Mouse (Mus musculus) heart, adult 18-20 months (tissue): Measurements from ENCODE around the gene Cd3eap. TPM values are rescaled to one million over a fixed set of nuclear protein-coding genes. Genes with fewer than 3 reads are reported as not detected.

Experiments used
- DNase-seq, 2 experiments: peaks; one replicate each; pipeline ENCODE4 v3.0.0; 2021 to 2022; ENCODE audit warnings: mixed read lengths in 1 of 2
- microRNA-seq, 2 experiments: library from miRNA; unstranded; fragments of <30 nt; microRNA quantifications; one replicate each; pipeline ENCODE4 v1.2.0; 2022
- total RNA-seq, 2 experiments: library from RNA; stranded (reverse); gene quantifications; 2 replicates each; pipeline ENCODE4 v1.2.3; 2021

Cd3eap gene
- total RNA-seq, 2 experiments from 2014 or later: 9.6 to 10.0 TPM

DNA sequence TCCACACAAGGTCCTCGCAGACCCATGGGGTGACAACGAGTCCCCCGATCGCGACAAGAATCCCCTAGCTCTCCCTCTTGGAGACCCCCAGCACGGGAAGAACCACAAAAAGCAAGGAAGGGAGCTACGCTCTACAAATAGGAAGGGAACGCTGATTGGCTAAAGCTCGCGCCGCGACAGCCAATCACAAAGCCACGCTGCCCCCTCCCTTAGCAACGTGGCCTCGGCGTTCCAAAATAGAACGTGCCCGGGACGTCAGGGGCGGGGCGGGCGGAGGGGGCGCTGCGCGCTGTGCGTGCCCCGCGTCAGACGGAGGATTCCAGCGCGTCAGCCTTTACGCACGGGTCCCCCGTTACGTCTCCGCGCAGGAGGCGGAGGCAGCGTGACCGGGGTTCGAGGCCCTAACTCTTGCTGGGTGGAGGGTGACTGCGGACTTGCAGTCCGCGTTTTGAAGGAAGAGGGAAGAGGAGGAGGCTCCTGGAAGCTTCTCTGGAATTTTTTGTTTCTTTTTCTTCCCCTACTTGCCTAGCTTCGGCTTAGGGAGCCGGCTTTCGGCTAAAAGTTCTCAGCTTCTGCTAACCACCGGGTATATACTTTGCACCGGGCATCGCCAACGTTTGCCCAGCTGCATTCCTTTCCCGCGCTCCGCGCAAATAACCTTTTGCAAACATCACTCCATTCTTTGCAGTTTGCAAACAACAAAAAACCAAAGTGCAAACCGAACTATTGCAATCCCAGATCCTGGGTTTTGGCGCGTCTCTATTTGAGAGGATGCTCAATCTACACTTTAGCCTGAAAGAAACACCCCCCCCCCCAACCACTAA is 50.6 kb downstream of the Cd3eap start:
- DNase-seq: peak; percentile 97 to 98

DNA sequence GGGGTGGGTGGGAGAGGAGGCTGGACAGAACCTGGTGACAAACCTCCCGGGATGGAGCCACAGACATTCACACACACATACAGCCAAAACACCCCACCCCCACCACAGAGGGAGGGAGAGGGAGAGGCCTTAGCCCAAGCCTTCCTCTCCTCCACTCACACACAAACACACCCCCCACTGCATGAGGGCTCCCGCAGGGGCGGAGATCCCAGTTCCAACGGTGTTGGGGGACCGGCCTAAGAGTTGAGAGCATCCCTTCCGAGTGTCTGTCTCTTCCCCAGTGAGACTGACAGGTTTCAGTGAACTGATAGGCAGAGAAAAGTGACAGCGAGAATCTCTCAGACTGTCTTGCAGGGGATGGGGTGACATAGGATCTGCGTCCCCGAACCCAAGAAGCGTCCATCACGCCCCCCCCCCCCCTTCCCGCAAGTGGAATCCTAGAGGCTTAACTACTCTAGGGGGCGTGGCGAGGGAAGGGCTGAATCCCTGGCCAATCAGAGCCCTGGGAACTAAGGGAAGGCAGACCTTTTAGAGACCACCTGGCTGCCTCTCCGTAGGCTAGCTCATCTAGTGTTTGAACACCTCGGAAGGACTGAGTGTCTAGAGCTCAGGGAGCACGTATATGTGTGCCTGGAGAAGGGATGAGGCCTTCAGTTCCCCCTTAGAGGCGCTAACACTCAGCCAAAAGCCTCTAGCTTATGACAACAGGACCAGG is 51.4 kb downstream of the Cd3eap start:
- DNase-seq: peak; percentile 85 to 88

- DNase-seq: no peak
Observed at GRCm38 (mm10) chr7:19306819-19307738, 52.2 kb downstream of the Cd3eap start.

Small RNA genes lying within 50 kb of the gene (microRNA-seq; reads per million reads assigned to microRNA genes)
- gene Mir343: 0 reads per million in 2 experiments

Other genes with a start within 250 kb of the Cd3eap start
- not detected for gene Gm4969, start 241.1 kb downstream of the Cd3eap start, total RNA-seq
- gene Fbxo46, start 239.6 kb downstream of the Cd3eap start, total RNA-seq: 1 to 10 TPM; 5.5 to 5.7 TPM
- 1 to 10 TPM; 4.0 to 4.2 TPM for gene Qpctl, start 210.2 kb downstream of the Cd3eap start, total RNA-seq
- 10 to 100 TPM; 60.8 to 61.3 TPM for gene Snrpd2, start 209.8 kb downstream of the Cd3eap start, total RNA-seq
- gene Gipr, start 193.4 kb downstream of the Cd3eap start, total RNA-seq: under 1 TPM in 1 of 2 experiments, not detected in 1; 0.13 TPM
- 10 to 100 TPM; 36.7 to 38.7 TPM for gene Eml2, start 183.1 kb downstream of the Cd3eap start, total RNA-seq
- 1 to 10 TPM; 5.5 to 7.1 TPM for gene Gpr4, start 146.9 kb downstream of the Cd3eap start, total RNA-seq
- gene Opa3, start 131.1 kb downstream of the Cd3eap start, total RNA-seq: 10 to 100 TPM; 65.1 to 70.8 TPM
- gene Vasp, start 87.7 kb downstream of the Cd3eap start, total RNA-seq: 10 to 100 TPM; 26.7 to 27.7 TPM
- gene Ppm1n, start 79.4 kb downstream of the Cd3eap start, total RNA-seq: not detected
- gene Rtn2, start 76.9 kb downstream of the Cd3eap start, total RNA-seq: 100 to 1,000 TPM; 124 to 132 TPM
- 1 to 10 TPM in 1 of 2 experiments, under 1 TPM in 1; 0.62 to 1.0 TPM for gene Fosb, start 49.4 kb downstream of the Cd3eap start, total RNA-seq
- 10 to 100 TPM; 43.5 to 50.3 TPM for gene Ercc1, start 14.7 kb downstream of the Cd3eap start, total RNA-seq
- 10 to 100 TPM; 38.2 to 42.9 TPM for gene Ppp1r13l, start 266 bp upstream of the Cd3eap start, total RNA-seq
- gene Ercc2, start 22.5 kb upstream of the Cd3eap start, total RNA-seq: 10 to 100 TPM in 1 of 2 experiments, 1 to 10 TPM in 1; 7.6 to 10.4 TPM
- gene Klc3, start 44.6 kb upstream of the Cd3eap start, total RNA-seq: under 1 TPM; 0.32 to 0.46 TPM
- gene Ckm, start 45.3 kb upstream of the Cd3eap start, total RNA-seq: 1,000 to 10,000 TPM; 3,672 to 3,752 TPM
- gene Mark4, start 99.3 kb upstream of the Cd3eap start, total RNA-seq: 10 to 100 TPM; 21.3 to 22.1 TPM
- gene Exoc3l2, start 103.8 kb upstream of the Cd3eap start, total RNA-seq: 1 to 10 TPM in 1 of 2 experiments, under 1 TPM in 1; 0.77 to 1.1 TPM
- 1 to 10 TPM; 2.7 to 2.8 TPM for gene Bloc1s3, start 148.9 kb upstream of the Cd3eap start, total RNA-seq
- gene Trappc6a, start 148.9 kb upstream of the Cd3eap start, total RNA-seq: 10 to 100 TPM; 44.3 to 45.3 TPM
- under 1 TPM in 1 of 2 experiments, not detected in 1; 0.18 TPM for gene Nkpd1, start 158.4 kb upstream of the Cd3eap start, total RNA-seq
- 10 to 100 TPM; 61.1 to 63.1 TPM for gene Ppp1r37, start 203.6 kb upstream of the Cd3eap start, total RNA-seq
- under 1 TPM; 0.35 to 0.49 TPM for gene Zfp296, start 217.8 kb upstream of the Cd3eap start, total RNA-seq
- 10 to 100 TPM; 52.1 to 55.0 TPM for gene Gemin7, start 218.1 kb upstream of the Cd3eap start, total RNA-seq
- gene Clasrp, start 245.0 kb upstream of the Cd3eap start, total RNA-seq: 10 to 100 TPM; 10.5 to 15.6 TPM